Mouse (Mus musculus) liver, adult 2 months (tissue): Measurements from ENCODE around the gene Ugt1a6b.

Experiments used
- CTCF ChIP-seq: fragments of 200-500 bp; IDR thresholded peaks from 2 replicates; pipeline ENCODE4 v1.5.1; 2011; ENCODE audit warnings: low read depth, low read length, control low read depth
- POLR2A ChIP-seq: fragments of 200-500 bp; IDR thresholded peaks from 2 replicates; pipeline ENCODE4 v1.6.1; 2011; ENCODE audit warnings: low read length, control low read depth; ENCODE audit not compliant: insufficient read depth; ENCODE audit errors: extremely low read depth

DNA sequence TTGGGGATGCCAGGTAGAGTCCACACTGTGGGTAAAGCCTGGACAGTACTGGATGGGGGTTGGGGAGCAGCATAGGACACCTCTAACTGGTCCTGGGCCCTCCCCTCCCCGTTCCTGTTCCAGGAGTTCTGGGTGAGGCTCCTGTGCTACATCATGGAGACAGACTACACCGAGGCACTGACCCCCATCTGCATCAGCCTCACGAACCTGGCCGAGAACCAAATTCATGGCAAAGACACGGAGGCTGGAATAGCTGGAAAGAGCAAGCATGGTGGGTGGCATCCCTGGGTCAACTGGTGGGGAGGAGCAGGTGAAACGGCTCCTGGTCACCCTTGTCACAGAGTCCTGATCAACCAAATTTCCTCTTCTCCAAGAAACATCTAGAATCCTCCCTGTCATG is 135.7 kb downstream of the Ugt1a6b start:
- no peak for TF ChIP-seq CTCF
- TF ChIP-seq POLR2A = no peak
